Mouse (Mus musculus) c-Kit-positive CD71-negative TER-119-negative erythroid progenitor cells, embryonic 14.5 days (primary cell): ENCODE data around the gene Cars.

Experiments
- DNase-seq: peaks from one replicate; pipeline ENCODE4 v3.0.0-alpha.2; 2013; ENCODE audit warnings: low read depth

The Cars gene

DNA sequence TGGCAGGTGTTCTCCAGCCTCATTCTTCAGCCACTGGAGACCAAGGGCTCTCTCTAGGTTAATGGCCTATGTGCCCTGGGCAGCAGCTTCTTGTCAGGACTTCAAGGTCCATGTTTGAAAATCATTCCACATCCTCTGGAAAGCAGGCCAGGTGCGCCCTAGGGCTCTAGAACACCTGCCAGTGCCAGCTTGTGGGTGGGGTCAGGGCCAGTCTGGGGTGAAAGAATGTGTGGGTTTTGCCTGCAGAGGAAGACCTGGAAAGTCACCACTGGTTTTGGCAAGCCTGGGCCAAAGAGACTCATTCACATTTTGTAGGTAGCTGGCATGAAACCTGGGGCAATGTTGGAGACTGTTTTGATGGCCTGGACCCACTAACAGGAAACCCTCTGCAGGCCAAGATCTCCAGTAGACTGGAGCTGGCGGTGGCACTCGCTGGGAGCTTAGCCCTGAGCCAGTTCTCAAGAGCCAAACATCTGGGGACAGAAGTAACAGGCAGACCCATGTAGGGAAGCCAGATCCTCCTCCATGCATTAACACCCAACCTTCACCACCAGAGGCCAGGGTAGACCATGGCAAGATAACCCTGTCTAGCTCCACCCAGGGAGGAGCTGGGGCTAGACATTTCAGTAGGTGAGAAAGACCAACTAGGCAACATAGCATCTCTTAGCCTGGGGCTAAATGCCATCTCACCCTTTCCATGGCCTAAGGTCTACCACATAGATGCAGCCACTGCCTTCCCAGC, 89.1 kb downstream of the Cars start:
- DNase-seq, result no peak

DNA sequence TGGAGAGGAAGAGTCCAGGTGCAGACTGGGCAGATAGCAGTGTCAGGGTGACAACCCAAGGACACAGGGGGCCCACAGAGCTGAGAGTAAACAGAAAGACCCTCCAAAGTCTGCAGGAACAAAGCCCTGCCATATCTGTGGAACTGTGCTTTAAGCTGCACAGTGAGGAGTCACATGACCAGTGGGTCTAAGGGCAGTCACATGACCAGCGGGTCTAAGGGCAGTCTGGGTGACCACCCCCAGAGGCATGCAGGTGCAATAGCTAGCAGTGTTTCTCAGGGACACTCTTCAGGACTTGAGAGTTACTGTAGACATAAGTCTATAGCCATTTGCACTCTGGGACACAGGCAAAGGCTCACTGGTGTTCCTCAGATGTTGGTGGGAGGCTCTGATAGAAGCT, 90.3 kb downstream of the Cars start:
- DNase-seq, result no peak
